Mouse (Mus musculus) right cerebral cortex, adult 18-20 months (tissue): ENCODE data around the gene Socs1.
A peak's percentile ranks its signal among the peaks of the same experiment; 100 is the strongest.

Source experiments
- DNase-seq: peaks from one replicate; pipeline ENCODE4 v3.0.0; 2022; ENCODE audit warnings: mixed read lengths

Socs1 gene

DNA sequence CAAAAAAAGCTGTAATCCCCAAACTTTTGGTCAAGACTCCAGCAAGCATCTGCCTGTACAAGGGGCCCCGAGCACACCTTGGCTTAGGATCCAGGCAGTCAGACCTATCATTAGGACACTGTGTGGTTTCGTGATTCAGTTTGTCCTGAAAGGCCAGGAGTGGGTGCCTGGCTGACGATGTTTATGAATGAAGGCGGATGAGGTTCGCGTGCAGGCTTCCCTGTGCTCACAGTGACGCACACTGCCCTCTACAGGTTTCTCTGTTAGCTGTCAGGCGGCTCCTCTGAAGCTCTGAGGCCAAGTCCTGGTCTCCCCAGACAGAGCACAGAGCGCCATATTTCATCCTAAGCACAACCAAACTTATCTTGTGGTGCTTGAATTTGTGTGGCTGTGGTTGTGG is 952 bp upstream of the Socs1 start:
- peak; percentile 85 for DNase-seq

DNA sequence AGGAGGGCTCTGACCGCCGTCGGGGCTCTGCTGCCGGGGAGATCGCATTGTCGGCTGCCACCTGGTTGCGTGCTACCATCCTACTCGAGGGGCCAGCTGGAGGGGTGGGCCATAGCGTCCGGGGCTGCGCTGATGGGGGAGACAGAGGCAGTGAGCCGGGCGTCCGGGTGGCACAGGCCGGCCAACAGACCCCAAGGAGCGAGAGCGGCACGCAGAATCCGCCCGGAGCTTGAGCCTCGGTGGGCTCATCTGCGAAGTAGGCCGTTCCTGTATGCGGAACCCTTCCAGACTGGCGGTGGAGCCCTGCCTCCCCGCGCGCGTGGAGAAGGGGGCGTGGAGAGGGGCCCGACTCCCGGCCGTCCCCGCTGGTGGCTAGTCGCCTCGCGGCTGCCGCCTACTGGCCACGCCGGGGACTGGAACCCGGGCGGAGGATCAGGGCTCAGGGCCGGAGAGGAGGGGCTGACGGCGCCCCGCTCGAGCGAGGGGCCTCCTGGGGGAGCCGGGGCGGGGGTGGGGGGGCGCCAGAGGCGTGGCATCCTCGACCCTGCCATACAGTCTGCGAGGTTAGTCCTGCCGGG is 454 bp downstream of the Socs1 start:
- DNase-seq: peak; percentile 78

DNA sequence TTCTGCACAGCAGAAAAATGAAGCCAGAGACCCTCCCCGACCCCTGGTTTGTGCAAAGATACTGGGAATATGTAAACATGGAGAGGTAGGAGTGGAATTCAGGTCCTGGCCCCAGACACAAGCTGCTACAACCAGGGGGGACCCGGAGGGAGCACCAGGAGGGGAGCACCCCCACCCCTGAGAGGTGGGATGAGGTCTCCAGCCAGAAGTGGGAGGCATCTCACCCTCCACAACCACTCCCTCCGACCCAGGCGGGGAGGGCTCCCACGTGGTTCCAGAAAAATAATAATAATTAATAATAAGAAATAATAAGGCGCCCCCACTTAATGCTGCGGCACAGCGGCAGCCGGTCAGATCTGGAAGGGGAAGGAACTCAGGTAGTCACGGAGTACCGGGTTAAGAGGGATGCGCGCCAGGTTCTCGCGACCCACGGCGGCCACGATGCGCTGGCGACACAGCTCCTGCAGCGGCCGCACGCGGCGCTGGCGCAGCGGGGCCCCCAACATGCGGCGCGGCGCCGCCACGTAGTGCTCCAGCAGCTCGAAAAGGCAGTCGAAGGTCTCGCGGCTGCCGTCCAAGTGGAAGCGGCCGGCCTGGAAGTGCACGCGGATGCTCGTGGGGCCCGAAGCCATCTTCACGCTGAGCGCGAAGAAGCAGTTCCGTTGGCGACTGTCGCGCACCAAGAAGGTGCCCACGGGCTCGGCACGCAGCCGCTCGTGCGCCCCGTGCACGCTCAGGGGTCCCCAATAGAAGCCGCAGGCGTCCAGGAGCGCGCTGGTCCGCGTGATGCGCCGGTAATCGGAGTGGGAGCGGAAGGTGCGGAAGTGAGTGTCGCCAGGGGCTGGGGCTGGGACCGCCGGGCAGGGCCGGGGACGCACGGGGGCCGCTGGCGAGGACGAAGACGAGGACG is 1.2 kb downstream of the Socs1 start:
- DNase-seq: peak; percentile 18

DNA sequence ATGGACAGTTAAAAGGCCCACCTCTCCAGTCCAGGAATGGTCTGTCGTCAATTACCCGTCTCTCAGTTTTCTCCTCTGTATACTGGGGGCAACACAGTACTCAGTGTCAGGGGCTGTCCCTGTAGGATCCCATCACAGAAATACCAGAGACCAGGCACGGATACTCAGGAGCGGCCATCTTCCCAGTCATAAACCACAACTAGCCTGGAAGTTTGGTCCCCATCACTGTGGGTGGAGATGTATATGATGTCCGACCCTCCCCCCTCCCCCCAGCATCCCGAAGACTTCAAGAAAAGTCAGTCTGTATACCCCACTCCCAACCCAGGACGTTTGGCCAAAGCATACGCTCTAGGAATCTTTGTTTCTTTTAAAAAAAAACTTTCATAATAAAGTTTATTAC is 1.9 kb downstream of the Socs1 start:
- DNase-seq: no peak

DNA sequence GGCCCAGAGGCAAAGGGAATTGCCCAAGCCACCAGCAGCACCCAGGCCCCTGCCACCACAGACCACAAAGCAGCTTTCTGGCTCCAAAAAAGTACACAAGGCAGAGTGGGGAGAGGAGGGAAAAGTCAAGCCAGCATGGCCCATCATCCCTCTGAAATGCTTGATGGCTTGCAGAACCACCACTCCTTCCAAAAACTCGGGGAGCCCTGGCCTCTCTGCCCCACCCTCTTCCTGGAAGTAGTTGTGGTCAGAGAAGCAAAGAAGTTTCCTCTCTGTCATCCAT is 2.2 kb downstream of the Socs1 start:
- no peak for DNase-seq

DNA sequence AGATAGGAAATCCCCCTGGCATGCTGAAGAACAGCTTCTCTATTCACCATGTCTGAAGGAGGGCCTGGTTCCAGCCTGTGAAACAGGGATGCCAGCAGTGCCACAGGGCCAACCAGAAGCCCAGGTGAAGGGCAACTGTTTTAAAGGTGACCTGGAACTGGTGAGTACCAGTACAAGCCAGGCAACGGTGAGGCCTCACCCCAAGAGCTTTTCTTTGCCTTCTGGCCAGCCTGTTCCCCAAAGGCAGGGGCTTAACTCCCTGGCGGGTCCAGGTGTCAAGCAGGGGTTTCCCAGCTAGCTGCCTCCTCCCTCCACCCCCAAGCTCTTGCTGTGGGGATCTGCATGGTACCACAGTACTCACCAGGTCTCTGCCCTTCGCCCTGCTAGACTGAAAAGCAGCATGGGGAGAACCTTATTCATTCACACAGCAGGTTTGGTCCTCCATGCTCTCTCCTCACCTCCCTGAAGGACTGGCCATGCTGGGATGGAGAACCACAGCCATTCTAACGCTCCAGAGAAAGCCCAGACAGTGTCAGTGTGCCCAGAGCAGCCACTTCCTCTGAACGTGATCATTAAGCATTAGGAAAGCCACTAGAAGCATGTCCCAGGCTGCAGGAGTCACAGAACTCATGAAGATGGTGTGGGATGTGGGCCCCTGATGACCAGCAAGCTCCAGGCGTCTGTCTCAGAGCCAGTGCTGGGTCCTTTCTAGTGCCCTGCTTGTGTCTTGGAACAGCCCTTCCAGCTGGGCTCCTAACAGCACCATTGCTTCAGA is 2.8 kb downstream of the Socs1 start:
- no peak for DNase-seq

DNA sequence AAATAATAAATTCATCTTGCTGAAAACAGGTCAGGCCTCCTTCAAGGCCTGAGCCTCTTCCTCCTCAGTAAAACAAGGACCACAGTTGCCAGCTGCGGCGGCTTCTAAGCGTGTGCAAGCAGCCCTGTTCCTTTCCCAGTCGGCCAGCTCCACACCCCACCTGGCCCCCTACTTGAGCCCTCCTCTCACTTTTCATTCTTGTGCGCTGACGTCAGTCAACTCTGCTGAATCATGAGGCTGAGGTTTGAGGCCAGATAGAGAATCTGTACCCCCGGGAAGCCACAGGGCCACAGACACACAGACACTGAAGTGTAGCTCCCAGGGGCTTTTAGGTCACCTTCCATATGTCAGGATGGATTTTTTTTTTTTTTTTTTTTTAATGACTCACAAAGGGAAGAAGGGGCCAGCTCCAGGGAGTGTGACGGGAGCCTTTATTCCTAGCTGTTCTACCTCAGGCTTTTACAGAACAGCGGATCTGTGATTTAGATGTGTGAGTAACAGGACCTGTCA is 3.4 kb downstream of the Socs1 start:
- DNase-seq: no peak

DNA sequence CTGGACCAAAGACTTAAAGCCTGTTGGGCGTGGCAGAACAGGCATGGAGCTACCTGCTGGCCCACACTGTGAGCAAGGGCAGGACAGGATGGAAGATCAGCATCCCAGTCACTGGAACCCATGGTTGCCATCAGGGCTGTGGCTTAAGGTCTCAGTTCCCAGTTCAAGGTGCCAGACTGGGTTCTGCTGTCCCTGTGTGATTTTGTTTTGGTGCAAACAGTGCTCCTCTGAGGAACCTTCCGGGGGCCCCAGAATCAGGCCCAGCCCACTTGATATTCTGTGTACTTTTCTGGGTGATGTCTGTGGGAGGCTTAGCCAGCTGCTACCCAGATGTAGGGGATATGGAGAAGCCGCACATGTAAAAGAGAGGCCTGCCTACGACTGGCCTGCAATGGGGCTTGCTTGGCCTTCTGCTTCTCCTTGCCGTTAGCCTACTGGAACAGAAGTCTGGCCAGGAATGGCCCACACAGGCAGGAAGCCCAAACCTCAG is 4.7 kb downstream of the Socs1 start:
- no peak for DNase-seq

DNA sequence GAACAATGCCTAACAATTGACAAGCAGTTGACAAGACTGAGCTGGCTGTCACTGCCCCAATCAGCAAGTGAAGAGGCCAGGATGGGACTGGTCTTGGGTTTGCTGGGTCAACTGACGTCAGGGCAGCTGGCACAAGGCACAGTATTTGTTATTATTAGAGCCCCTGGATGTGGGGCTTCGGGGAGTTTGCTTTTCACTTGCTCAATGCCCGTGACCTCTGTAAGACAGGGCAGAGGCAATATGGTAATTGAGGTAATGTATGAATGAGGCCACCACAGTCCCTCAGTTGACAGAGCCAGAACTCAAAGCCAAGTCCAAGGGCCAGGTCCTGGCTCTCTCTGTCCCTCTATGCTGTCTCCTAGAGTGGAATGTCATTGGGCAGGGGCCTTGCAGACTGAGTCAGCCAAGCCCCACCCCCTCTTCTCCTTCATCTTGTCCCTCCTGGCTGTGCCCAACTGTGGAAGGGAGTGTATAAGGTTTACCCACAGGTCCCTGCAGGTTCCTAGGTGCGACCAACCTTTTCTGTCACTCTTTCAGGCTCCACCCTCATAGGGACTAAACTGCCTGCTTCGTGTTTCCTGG is 7.7 kb downstream of the Socs1 start:
- no peak for DNase-seq

DNA sequence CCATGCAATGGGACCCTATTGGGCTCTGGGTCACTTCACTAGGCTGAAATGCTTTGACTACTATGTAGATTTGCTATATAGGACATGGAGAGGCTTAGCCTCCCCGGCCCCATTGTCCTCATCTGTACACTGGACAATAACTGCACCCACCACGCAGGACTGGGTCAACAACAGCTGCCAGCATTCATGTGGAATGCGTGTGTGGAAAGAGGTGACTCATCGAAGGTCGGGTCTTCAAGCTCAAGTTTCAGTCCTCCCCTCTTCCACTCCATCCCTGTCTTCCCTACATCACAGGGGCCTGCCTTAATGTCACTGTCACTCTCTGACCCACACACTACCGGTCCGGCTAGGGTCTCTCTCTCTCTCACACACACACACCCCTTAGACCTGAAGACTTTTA is 9.0 kb downstream of the Socs1 start:
- DNase-seq: no peak

DNA sequence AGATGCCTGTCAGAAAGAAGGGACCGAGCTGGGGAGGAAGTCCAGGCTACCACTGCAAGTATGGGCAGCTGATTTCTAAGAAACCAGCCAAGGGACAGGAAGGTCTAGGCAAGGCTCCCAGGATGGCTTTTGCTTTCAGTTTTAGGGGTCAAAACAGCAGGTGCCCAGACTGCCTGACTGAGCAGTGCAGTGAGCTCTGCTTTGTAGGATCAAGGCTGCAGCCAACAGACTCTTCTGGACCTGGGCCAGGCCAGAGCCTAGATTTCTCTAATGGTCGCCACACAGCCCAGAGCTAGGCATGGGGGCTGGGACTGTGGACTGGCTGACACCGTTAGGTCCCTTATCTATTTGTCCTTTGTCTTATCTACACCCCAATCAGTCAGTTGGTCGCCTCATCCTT is 10.6 kb downstream of the Socs1 start:
- DNase-seq: no peak

DNA sequence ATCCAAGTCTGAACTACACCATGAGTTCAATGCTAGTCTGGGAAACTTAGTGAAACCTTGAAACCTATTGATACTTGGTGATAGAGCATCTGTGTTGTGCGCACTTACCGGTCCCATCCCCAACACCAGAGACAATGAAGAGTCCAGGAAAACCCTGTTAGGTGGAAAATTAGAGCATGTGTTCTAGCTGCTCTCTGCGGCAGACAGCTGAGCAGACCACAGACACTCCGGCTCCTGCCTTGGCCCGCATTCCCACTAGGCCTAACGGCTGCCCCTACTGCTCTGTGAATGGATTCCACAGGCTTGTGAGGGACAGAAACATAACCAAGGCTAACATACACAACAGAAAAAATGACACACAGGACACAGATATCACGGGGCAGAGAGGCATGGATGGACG is 11.8 kb downstream of the Socs1 start:
- DNase-seq: no peak

DNA sequence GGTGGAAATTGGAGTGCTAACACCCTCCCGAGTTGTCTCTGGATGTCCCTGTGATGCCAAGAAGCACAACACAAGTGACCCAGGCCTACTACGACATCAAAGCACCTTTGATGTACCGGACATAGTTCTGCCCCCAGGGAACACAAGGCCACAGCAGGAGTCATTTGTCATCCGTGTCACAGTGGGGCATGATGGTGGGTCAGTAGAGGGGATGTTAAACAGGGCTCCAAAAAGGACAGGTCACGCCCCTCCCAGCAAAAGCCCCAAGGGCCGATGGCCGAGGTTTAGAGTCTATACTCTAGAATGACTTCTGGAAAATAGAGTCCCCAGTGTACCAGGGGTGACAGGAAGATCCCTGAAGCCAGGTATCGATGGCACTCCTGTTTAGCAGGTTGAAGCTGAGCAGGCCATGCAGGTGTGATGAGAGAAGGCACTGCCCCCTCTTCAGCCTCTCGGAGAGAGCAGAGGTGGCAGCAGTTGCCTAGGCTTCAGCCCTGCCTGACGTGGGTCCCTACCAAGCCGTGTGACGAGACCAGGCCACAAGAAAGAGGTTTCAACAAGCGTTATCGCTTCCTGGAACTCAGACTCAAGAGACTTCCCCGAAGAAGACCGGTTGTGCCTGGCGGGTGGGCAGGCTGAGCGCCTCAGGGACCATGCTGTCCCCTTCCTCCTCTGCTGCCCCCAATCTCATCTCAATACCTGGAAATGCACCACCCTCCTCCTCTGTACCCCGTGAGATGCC is 13.4 kb downstream of the Socs1 start:
- DNase-seq: no peak

DNA sequence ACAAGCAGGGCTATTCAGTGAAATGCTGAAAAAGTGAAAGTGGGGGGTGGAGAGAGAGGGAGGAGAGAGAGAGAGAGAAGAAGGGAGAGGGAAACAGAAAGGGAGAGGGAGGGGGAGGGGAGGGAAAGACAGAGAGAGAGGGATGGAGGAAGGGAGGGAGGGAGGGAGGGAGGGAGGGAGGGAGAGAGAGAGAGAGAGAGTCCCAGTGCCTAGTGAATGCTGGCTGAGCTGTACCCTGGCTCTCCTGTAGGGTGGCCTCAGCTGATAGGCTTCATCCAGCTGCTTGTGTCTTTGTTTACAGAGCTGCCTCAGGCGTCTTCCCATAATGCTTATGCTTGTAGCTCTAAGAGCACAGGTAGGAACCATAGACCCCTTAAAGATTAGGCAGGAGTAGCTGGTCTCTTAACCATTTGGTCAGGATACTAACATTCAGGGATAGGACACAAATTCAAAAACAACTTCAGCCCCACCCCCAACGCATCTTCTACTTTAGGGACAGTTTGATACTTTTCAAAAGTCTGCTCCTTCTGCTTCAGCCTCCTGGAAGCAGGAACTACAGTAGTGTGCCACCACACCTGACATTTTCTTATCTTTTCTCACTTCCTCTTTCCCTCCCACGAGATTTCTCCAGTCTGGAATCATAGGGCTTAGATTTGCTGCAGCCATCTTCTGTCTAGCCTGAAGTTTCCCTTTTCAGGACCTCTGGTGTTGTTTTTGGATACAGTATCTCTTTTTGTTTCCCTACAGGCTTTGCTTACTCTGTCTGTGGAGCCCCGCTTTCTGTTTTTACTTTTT is 14.6 kb downstream of the Socs1 start:
- DNase-seq: no peak

DNA sequence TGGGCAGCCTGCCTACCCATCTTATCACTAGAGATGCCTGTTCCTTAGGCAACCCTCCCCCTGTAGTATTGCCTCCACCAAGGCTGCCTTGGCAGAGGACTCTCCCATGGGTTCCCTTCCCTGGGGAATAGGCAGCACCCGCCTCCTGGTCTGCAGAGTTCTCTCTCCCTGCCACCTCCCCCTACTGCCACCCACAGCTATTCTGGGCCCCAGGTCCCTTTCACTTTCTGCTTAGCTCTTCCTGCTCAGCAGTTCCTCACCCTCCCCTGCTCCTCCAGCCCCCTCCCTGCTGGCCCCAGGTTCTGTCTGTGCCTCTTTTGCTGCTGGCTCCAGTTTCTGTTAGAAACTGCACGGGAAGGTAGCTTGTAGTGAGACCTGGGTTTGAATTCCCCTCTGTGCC is 15.7 kb downstream of the Socs1 start:
- peak; percentile 63 for DNase-seq

DNA sequence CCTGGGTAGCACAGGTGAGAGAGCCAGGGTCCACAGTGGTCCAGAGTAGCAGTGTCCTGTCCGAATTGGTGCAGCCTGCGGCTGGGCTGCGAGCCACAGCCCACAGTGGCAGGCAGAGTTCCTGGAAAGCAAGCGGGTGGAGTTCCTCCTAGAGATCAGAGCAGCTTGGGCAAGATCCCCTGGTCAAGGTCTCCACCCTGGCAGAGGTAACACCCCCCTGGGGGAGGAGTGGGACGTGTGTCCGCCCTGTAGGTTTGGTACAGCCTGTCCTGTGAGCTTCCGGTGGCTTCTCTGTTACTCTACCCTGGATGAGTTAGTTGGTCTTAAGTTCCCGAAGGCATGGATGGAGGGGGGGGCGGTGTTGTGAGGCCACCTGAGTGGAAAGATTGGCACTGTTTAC is 16.5 kb downstream of the Socs1 start:
- no peak for DNase-seq

DNA sequence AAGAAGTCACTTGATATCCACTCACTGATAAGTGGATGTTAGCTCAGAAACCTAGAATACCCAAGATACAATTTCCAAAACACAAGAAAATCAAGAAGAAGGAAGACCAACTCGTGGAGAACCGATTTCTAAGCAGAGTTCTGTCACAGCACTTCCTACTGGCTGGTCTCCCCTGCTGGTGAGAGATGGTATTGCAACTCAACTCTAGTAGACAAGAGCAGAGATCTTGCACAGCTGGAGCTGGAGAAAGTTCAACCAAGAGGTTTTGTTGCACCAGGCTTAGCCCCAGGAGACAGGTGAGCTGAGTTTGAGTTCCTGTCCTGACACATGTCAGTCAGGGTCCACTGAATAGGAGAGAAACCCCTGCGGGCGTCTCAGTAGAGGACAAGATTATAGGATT is 18.2 kb downstream of the Socs1 start:
- DNase-seq: peak; percentile 57

DNA sequence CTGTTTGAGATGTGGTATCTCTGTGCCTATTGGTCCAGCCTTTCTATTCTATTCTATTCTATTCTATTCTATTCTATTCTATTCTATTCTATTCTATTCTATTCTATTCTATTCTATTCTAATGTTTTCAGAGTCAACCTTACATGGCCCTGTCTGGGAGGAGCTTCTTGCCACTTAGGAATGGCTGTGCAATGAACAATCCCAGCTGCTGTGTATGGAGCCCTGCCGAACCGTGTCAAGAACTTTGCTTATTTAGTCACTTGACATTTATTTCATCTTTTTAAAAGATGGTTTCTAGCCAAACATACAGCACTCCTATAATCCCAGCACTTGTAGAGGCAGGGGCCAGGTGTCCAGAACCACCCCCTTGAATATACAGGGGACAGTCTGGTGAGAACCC is 21.0 kb downstream of the Socs1 start:
- DNase-seq: no peak

DNA sequence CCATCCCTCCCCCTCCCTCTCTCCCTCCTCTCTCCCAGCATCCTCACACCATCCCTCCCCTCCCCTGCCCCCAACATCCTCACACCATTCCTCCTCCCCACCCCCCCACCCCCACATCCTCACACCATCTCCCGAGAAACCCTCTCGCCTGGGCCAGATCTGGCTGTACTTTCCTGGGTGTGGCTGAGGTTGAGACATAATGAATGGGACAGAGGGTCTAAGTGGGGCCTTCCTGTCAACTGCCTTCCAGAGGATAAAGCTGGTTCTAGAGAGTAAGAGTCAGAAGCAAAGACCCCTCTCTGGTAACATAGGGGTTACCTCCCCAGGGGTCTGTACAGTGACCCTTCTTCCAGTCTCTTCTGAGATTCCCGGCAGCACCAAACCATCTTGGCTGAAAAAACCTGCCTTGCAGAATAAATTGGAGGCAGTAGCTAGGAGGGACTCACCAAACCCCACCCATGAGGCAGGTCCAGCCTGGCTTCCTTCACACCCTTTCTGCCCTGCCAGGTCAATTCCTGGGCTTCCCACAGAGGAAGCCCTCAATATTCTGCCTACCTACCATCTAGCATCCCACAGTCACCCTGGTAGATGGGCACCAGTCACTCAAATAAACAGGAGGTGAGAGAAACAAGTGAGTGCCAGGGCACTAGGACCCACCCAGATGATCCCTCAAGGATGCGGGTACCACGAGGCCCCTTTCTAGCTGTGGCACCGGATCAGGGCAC is 21.6 kb downstream of the Socs1 start:
- DNase-seq: no peak

DNA sequence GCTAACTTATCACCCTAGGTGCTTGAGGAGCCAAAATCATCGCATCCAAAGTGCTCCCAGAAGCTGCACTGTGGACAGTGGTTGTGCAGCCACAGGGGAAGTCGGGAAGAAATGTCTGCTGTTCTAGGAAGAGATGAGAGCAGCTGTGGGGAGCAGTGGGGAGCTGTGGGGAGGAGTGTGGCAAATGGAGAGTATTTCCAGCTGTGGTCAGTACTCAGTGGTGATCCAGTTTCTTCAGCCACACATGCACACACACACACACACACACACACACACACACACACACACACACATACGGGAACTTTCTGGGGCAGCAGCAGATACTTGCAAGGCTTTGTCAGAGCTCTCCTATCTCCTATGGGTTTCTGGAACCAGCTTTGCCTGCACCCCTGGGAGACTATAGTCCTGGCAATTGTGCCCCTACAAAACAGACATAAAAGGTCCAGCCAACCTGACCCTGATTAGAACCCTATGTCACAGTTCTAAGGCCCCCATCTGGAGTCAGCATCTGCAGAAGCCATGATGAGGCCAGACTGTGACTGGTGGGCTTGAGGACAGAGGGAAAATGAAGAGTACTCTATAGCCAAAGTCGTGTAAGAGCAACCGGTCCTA is 22.7 kb downstream of the Socs1 start:
- no peak for DNase-seq

DNA sequence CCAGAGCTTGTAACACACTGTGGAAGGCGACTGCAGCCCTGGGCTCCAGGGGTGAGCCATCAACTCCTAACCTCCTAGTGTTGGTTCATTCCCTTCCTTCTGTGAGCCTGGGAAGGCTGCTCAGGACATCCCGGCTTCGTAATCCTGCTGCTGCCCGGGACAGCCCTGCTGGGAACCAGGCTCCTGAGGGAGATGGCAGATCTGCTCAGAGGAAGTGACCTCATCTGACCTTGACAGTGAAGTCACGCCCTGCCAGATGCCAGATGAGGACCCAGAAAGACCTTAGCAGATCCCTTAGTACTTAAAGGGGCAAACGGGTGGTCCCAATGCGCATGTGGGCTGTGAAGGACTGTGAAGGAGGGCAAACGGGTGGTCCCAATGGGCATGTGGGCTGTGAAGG is 24.2 kb downstream of the Socs1 start:
- DNase-seq: no peak
